15 mouse cellular contexts compared by ENCODE assay signal in genomic region chrX:157387025-157387424, GRCm38 (mm10). TPM values are rescaled to one million over a fixed set of nuclear protein-coding genes. Genes with fewer than 3 reads are reported as not detected.
"Had no signal": no experiment of that assay in that cellular context is flagged by ENCODE, and none has a peak within 500 bp of the region (broad histone marks: within the 10 kb centered on the region; RNA-seq: fewer than 3 reads in every experiment).

No protein-coding gene starts in this region.

- H3K4me1 ChIP-seq: limb, embryonic 12.5 days; liver, embryonic 13.5 days; midbrain, embryonic 12.5 days; neural tube, embryonic 15.5 days; stomach, embryonic 15.5 days had no signal

- H3K9me3 ChIP-seq: limb, embryonic 12.5 days; liver, embryonic 13.5 days; midbrain, embryonic 12.5 days; neural tube, embryonic 15.5 days; stomach, embryonic 15.5 days had no signal

- H3K27ac ChIP-seq: left cerebral cortex, adult 2 months; limb, embryonic 12.5 days; liver, embryonic 13.5 days; midbrain, embryonic 12.5 days; neural tube, embryonic 15.5 days; stomach, embryonic 15.5 days had no signal

- H3K9ac ChIP-seq: limb, embryonic 12.5 days; liver, embryonic 13.5 days; liver, postnatal 0 days; midbrain, embryonic 12.5 days; neural tube, embryonic 15.5 days; stomach, embryonic 15.5 days had no signal

- H3K27me3 ChIP-seq: limb, embryonic 12.5 days; liver, embryonic 13.5 days; midbrain, embryonic 12.5 days; neural tube, embryonic 15.5 days; stomach, embryonic 15.5 days had no signal

- H3K36me3 ChIP-seq: limb, embryonic 12.5 days; liver, embryonic 13.5 days; midbrain, embryonic 12.5 days; neural tube, embryonic 15.5 days; stomach, embryonic 15.5 days had no signal

- H3K4me2 ChIP-seq: limb, embryonic 12.5 days; liver, embryonic 13.5 days; midbrain, embryonic 12.5 days; neural tube, embryonic 15.5 days; stomach, embryonic 15.5 days had no signal

- DNase-seq: kidney, adult 8-10 months; kidney, postnatal 25 days; liver; liver, embryonic 13.5 days; liver, postnatal 0 days; right cerebral cortex, postnatal 14 days; thymus, adult 2 months; thymus, postnatal 25 days had no signal

- ATAC-seq: liver, postnatal 0 days had no signal

- H3K4me3 ChIP-seq: left cerebral cortex, adult 2 months; limb, embryonic 12.5 days; liver, embryonic 13.5 days; midbrain, embryonic 12.5 days; myocyte; neural tube, embryonic 15.5 days; stomach, embryonic 15.5 days had no signal

RNA-seq across cellular contexts. Expression of gene Phex, which starts 28.1 kb away (rescaled TPM):
- polyA plus RNA-seq: liver, postnatal 0 days; spleen, adult 2 months; thymus, adult 2 months had no signal
